ENCODE assay signal across 12 mouse cellular contexts in the genomic region with DNA sequence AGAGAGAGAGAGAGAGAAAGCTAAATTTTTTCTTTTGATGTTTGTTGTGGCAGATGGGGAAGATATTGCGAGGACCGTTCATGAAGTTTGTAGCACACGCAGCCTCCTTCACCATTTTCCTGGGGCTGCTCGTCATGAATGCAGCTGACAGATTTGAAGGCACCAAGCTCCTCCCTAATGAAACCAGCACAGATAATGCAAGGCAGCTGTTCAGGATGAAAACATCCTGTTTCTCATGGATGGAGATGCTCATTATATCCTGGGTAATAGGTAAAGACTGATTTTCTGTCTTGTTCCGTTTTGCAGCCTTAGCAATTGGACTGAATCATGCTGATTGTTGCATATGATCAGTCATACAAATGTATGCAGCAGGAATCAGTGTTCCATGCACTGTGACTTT.
"Had no signal": no experiment of that assay in that cellular context is flagged by ENCODE, and none has a peak within 500 bp of the region (broad histone marks: within the 10 kb centered on the region; RNA-seq: fewer than 3 reads in every experiment).

No protein-coding gene starts in this region.

- H3K4me2 ChIP-seq: limb, embryonic 15.5 days; liver, embryonic 12.5 days; lung, embryonic 14.5 days; midbrain, embryonic 12.5 days; neural tube, embryonic 15.5 days had no signal

- H3K27me3 ChIP-seq: limb, embryonic 15.5 days; liver, embryonic 12.5 days; midbrain, embryonic 12.5 days; neural tube, embryonic 15.5 days had no signal

- H3K9me3 ChIP-seq: limb, embryonic 15.5 days; liver, embryonic 12.5 days; midbrain, embryonic 12.5 days; neural tube, embryonic 15.5 days had no signal

- H3K4me3 ChIP-seq: limb, embryonic 15.5 days; liver, embryonic 12.5 days; midbrain, embryonic 12.5 days; neural tube, embryonic 15.5 days had no signal

- H3K4me1 ChIP-seq: limb, embryonic 15.5 days; liver, embryonic 12.5 days; midbrain, embryonic 12.5 days; neural tube, embryonic 15.5 days had no signal

- ATAC-seq: liver, embryonic 12.5 days had no signal

- H3K27ac ChIP-seq: limb, embryonic 15.5 days; liver, embryonic 12.5 days; midbrain, embryonic 12.5 days; neural tube, embryonic 15.5 days had no signal

- H3K9ac ChIP-seq: limb, embryonic 15.5 days; liver, embryonic 12.5 days; lung, embryonic 14.5 days; midbrain, embryonic 12.5 days; neural tube, embryonic 15.5 days had no signal

- H3K36me3 ChIP-seq: limb, embryonic 15.5 days; liver, embryonic 12.5 days; midbrain, embryonic 12.5 days; neural tube, embryonic 15.5 days had no signal

- DNase-seq: kidney, adult 8-10 months; kidney, postnatal 25 days; lung, embryonic 14.5 days; lung, postnatal 10 days; lung, postnatal 4 days; right cerebral cortex, adult 18-20 months; right cerebral cortex, postnatal 25 days; thymus, postnatal 36 days had no signal
